Mouse (Mus musculus) cerebellum, adult 2 months (tissue): Measurements from ENCODE around the gene Dlg4.

Source experiments
- CTCF ChIP-seq: fragments of 200-500 bp; IDR thresholded peaks from 2 replicates; pipeline ENCODE4 v1.5.1; 2011; ENCODE audit warnings: low read depth, mild to moderate bottlenecking, control low read depth, low read length, moderate library complexity, borderline replicate concordance; ENCODE audit not compliant: insufficient read depth
- POLR2A ChIP-seq: fragments of 200-500 bp; IDR thresholded peaks from 2 replicates; pipeline ENCODE4 v1.6.1; 2011; ENCODE audit warnings: low read length, control low read depth, borderline replicate concordance; ENCODE audit not compliant: insufficient read depth

GRCm38 (mm10) chr11:69976271-69976670, 40.5 kb upstream of the Dlg4 start:
- TF ChIP-seq CTCF (no peak), POLR2A (no peak)
